Mouse (Mus musculus) neural tube, embryonic 11.5 days (tissue): Measurements from ENCODE around the gene Catsper1. TPM values are rescaled to one million over a fixed set of nuclear protein-coding genes. Genes with fewer than 3 reads are reported as not detected.

Experiments used
- ATAC-seq: fragments of 200-750 bp; cut with Nextera tagmentation; 2 replicates; pipeline ENCODE4 v1.8.0; 2017; ENCODE audit warnings: moderate number of reproducible peaks, mild to moderate bottlenecking, moderate TSS enrichment, moderate library complexity; ENCODE audit not compliant: insufficient read depth, low FRiP score, low TSS enrichment
- DNase-seq: peaks from one replicate; pipeline ENCODE4 v3.0.0-alpha.2; 2015; ENCODE audit warnings: low spot score
- H3K27ac ChIP-seq: fragments of 300-500 bp; sonication (generic); 2 replicates; pipeline ENCODE4 v1.5.1; 2014; ENCODE audit warnings: low read depth, mild to moderate bottlenecking, low read length
- H3K27me3 ChIP-seq: fragments of 300-500 bp; sonication (generic); 2 replicates; pipeline ENCODE4 v1.6.1; 2014; ENCODE audit warnings: mild to moderate bottlenecking, low read length, mixed read lengths; ENCODE audit not compliant: control insufficient read depth, insufficient read depth
- H3K36me3 ChIP-seq: fragments of 300-500 bp; sonication (generic); 2 replicates; pipeline ENCODE4 v1.6.1; 2014; ENCODE audit warnings: mild to moderate bottlenecking, low read length, moderate library complexity, mixed read lengths; ENCODE audit not compliant: control insufficient read depth, insufficient read depth
- H3K4me1 ChIP-seq: fragments of 300-500 bp; sonication (generic); 2 replicates; pipeline ENCODE4 v1.6.1; 2014; ENCODE audit warnings: low read length, mixed read lengths; ENCODE audit not compliant: control insufficient read depth, insufficient read depth
- H3K4me2 ChIP-seq: fragments of 300-500 bp; sonication (generic); 2 replicates; pipeline ENCODE4 v1.6.1; 2014; ENCODE audit warnings: low read depth, mild to moderate bottlenecking, moderate library complexity
- H3K4me3 ChIP-seq: fragments of 300-500 bp; sonication (generic); 2 replicates; pipeline ENCODE4 v1.5.1; 2014; ENCODE audit warnings: low read depth, low read length
- H3K9ac ChIP-seq: fragments of 300-500 bp; sonication (generic); 2 replicates; pipeline ENCODE4 v1.6.1; 2014; ENCODE audit warnings: mild to moderate bottlenecking, low read length
- H3K9me3 ChIP-seq: fragments of 300-500 bp; sonication (generic); 2 replicates; pipeline ENCODE4 v1.6.1; 2016; ENCODE audit warnings: low read length; ENCODE audit not compliant: control insufficient read depth
- WGBS: fragments of 180-500 bp; shearing (Covaris S2); extraction: QIAGEN DNeasy Blood & Tissue Kit; methylation state at CpG from one replicate; pipeline ENCODE4 v1.1.7; 2014; 5-methylcytosine and 5-hydroxymethylcytosine counted together
- polyA plus RNA-seq: library from polyadenylated mRNA; unstranded; fragments of >200 nt; fragmentation: Nextera tagmentation; extraction: Ambion mirVana; gene quantifications from 2 replicates; pipeline ENCODE4 v1.2.1, GENCODE M21; 2014

Gene Catsper1
- polyA plus RNA-seq, 1 experiment from 2014 or later: not detected

GRCm38 (mm10) chr19:5365751-5366150 lies 30.2 kb downstream of the Catsper1 start:
- ATAC-seq (no peak), DNase-seq (no peak)
- peak overlapping the region; percentile 90; the same call in 1 of the 2 replicates for H3K27ac ChIP-seq
- H3K36me3 ChIP-seq: peaks cover 10% of the 10 kb centered on the region
- peaks cover 11% of the 10 kb centered on the region for H3K4me1 ChIP-seq
- peak overlapping the region; percentile 81 for H3K9ac ChIP-seq
- H3K4me3 ChIP-seq: peak overlapping the region; percentile 90
- H3K27me3 ChIP-seq: no peaks in the 10 kb centered on the region
- H3K9me3 ChIP-seq: no peaks in the 10 kb centered on the region
- WGBS: 22% methylated on average over 11 of the region's 11 CpGs
- peak overlapping the region; percentile 76 for H3K4me2 ChIP-seq

- DNase-seq (peak; percentile 97), ATAC-seq (peak; percentile 92)
- H3K36me3 ChIP-seq: peaks cover 10% of the 10 kb centered on the region
- H3K4me3 ChIP-seq: peak within 1 kb of the TSS; percentile 90
- no peaks in the 10 kb centered on the region for H3K9me3 ChIP-seq
- H3K27me3 ChIP-seq: no peaks in the 10 kb centered on the region
- H3K4me2 ChIP-seq: peak within 1 kb of the TSS; percentile 76
- peaks cover 11% of the 10 kb centered on the region for H3K4me1 ChIP-seq
- peak within 1 kb of the TSS; percentile 81 for H3K9ac ChIP-seq
- under 1% methylated on average over 76 of the region's 92 CpGs for WGBS
- H3K27ac ChIP-seq: peak within 1 kb of the TSS; percentile 90
These were observed 30.9 kb downstream of the Catsper1 start, which contains the start of gene Eif1ad for GRCm38 (mm10) chr19:5366175-5367052. TSS of gene Eif1ad (plus strand) at chr19:5366741.

GRCm38 (mm10) chr19:5367053-5367359 lies 31.5 kb downstream of the Catsper1 start, which contains the start of gene Banf1:
TSS of gene Banf1 (minus strand) at chr19:5367168.
- Histone ChIP-seq H3K27me3 (no peaks in the 10 kb centered on the region), H3K9ac (peak within 1 kb of the TSS; percentile 81), H3K4me3 (peak within 1 kb of the TSS; percentile 90), H3K9me3 (no peaks in the 10 kb centered on the region), H3K36me3 (peaks cover 15% of the 10 kb centered on the region), H3K4me2 (peak within 1 kb of the TSS; percentile 76), H3K27ac (peak within 1 kb of the TSS; percentile 90), H3K4me1 (peaks cover 11% of the 10 kb centered on the region)
- DNase-seq (no peak), ATAC-seq (no peak; the same call in 1 of the 2 replicates)
- under 1% methylated on average over 33 of the region's 33 CpGs for WGBS

- H3K36me3 ChIP-seq: peaks cover 15% of the 10 kb centered on the region
- DNase-seq (no peak), ATAC-seq (no peak)
- peak overlapping the region; percentile 90 for H3K4me3 ChIP-seq
- 14% methylated on average over 11 of the region's 11 CpGs for WGBS
- peak overlapping the region; percentile 81 for H3K9ac ChIP-seq
- no peaks in the 10 kb centered on the region for H3K27me3 ChIP-seq
- peaks cover 11% of the 10 kb centered on the region for H3K4me1 ChIP-seq
- peak overlapping the region; percentile 90 for H3K27ac ChIP-seq
- H3K9me3 ChIP-seq: no peaks in the 10 kb centered on the region
- H3K4me2 ChIP-seq: peak overlapping the region; percentile 72
These were observed 31.9 kb downstream of the Catsper1 start for GRCm38 (mm10) chr19:5367455-5367854.

- DNase-seq: no peak
- ATAC-seq: no peak
- Histone ChIP-seq H3K27ac (no peak overlapping the region), H3K4me2 (no peak overlapping the region), H3K27me3 (no peaks in the 10 kb centered on the region), H3K4me1 (peaks cover 6% of the 10 kb centered on the region), H3K9me3 (no peaks in the 10 kb centered on the region), H3K9ac (no peak overlapping the region), H3K36me3 (peaks cover 18% of the 10 kb centered on the region), H3K4me3 (no peak overlapping the region)
- WGBS: 94% methylated on average over 3 of the region's 3 CpGs
These were observed 35.4 kb downstream of the Catsper1 start for GRCm38 (mm10) chr19:5370932-5371331.

- 93% methylated on average over 7 of the region's 7 CpGs for WGBS
- no peak for ATAC-seq
- Histone ChIP-seq H3K4me3 (no peak overlapping the region), H3K9me3 (no peaks in the 10 kb centered on the region), H3K36me3 (peaks cover 18% of the 10 kb centered on the region), H3K4me1 (peaks cover 5% of the 10 kb centered on the region), H3K9ac (no peak overlapping the region), H3K27me3 (no peaks in the 10 kb centered on the region), H3K27ac (no peak overlapping the region), H3K4me2 (no peak overlapping the region)
- no peak for DNase-seq
These were observed 37.2 kb downstream of the Catsper1 start for GRCm38 (mm10) chr19:5372724-5373123.

GRCm38 (mm10) chr19:5374177-5374576 lies 38.6 kb downstream of the Catsper1 start:
- Histone ChIP-seq H3K27me3 (no peaks in the 10 kb centered on the region), H3K9ac (no peak overlapping the region), H3K27ac (no peak overlapping the region), H3K36me3 (peaks cover 21% of the 10 kb centered on the region), H3K4me3 (no peak overlapping the region), H3K4me1 (no peaks in the 10 kb centered on the region), H3K4me2 (no peak overlapping the region), H3K9me3 (no peaks in the 10 kb centered on the region)
- 90% methylated on average over 4 of the region's 4 CpGs for WGBS
- ATAC-seq: no peak
- DNase-seq: no peak

GRCm38 (mm10) chr19:5374748-5375147 lies 39.2 kb downstream of the Catsper1 start:
- H3K4me2 ChIP-seq: no peak overlapping the region
- H3K4me3 ChIP-seq: no peak overlapping the region
- no peak for ATAC-seq
- no peak overlapping the region for H3K27ac ChIP-seq
- no peaks in the 10 kb centered on the region for H3K9me3 ChIP-seq
- H3K9ac ChIP-seq: no peak overlapping the region
- WGBS: 79% methylated on average over 4 of the region's 4 CpGs
- no peaks in the 10 kb centered on the region for H3K27me3 ChIP-seq
- DNase-seq: no peak
- peaks cover 26% of the 10 kb centered on the region for H3K36me3 ChIP-seq
- no peaks in the 10 kb centered on the region for H3K4me1 ChIP-seq

- Histone ChIP-seq H3K9me3 (no peaks in the 10 kb centered on the region), H3K9ac (no peak overlapping the region), H3K4me2 (no peak overlapping the region), H3K36me3 (peaks cover 40% of the 10 kb centered on the region), H3K4me3 (no peak overlapping the region), H3K27ac (no peak overlapping the region), H3K4me1 (no peaks in the 10 kb centered on the region), H3K27me3 (no peaks in the 10 kb centered on the region)
- ATAC-seq (no peak), DNase-seq (no peak)
- WGBS: 88% methylated on average over 1 of the region's 1 CpGs
These were observed 41.9 kb downstream of the Catsper1 start for GRCm38 (mm10) chr19:5377446-5377845.
